Mouse (Mus musculus) frontal cortex, postnatal 25 days (tissue): Measurements from ENCODE around the gene Rbms2.

Source experiments
- DNase-seq, 2 experiments: peaks; one replicate each; pipeline ENCODE4 v3.0.0; 2022; ENCODE audit warnings: low spot score in 2 of 2

The Rbms2 gene

GRCm38 (mm10) chr10:128140236-128140952 lies 39.7 kb downstream of the Rbms2 start:
- DNase-seq: no peak

- no peak for DNase-seq
Observed at GRCm38 (mm10) chr10:128135374-128135773, 44.7 kb downstream of the Rbms2 start.

GRCm38 (mm10) chr10:128133650-128134332 lies 46.3 kb downstream of the Rbms2 start:
- peak in 1 of 2 experiments; percentile 34 for DNase-seq

- no peak for DNase-seq
Observed at GRCm38 (mm10) chr10:128131812-128132211, 48.3 kb downstream of the Rbms2 start.

GRCm38 (mm10) chr10:128131297-128131696 lies 48.8 kb downstream of the Rbms2 start:
- DNase-seq: no peak

- DNase-seq: no peak
Observed at GRCm38 (mm10) chr10:128128143-128128542, 52.0 kb downstream of the Rbms2 start.

- DNase-seq: no peak
Observed at GRCm38 (mm10) chr10:128127497-128127896, 52.6 kb downstream of the Rbms2 start.

- no peak for DNase-seq
Observed at GRCm38 (mm10) chr10:128125951-128126350, 54.1 kb downstream of the Rbms2 start.

GRCm38 (mm10) chr10:128124831-128125230 lies 55.3 kb downstream of the Rbms2 start:
- no peak for DNase-seq

- DNase-seq: no peak
Observed at GRCm38 (mm10) chr10:128123833-128124232, 56.3 kb downstream of the Rbms2 start.

- no peak for DNase-seq
Observed at GRCm38 (mm10) chr10:128111227-128111626, 68.9 kb downstream of the Rbms2 start.

- no peak for DNase-seq
Observed at GRCm38 (mm10) chr10:128110103-128110761, 69.9 kb downstream of the Rbms2 start.

- DNase-seq: no peak
Observed at GRCm38 (mm10) chr10:128097587-128097971, 82.5 kb downstream of the Rbms2 start.

GRCm38 (mm10) chr10:128096693-128097586 lies 83.2 kb downstream of the Rbms2 start:
- peak; percentile 67 for DNase-seq

- no peak for DNase-seq
Observed at GRCm38 (mm10) chr10:128096313-128096692, 83.8 kb downstream of the Rbms2 start.

- DNase-seq: no peak
Observed at GRCm38 (mm10) chr10:128095003-128095636, 85.0 kb downstream of the Rbms2 start.

- DNase-seq: peak in 1 of 2 experiments; percentile 46
Observed at GRCm38 (mm10) chr10:128094340-128094968, 85.6 kb downstream of the Rbms2 start.

GRCm38 (mm10) chr10:128093496-128094294 lies 86.4 kb downstream of the Rbms2 start:
- DNase-seq: no peak

GRCm38 (mm10) chr10:128092506-128093495 lies 87.3 kb downstream of the Rbms2 start:
- DNase-seq: peak; percentile 42 to 49
